Mouse (Mus musculus) skeletal muscle tissue, adult 2 months (tissue): Measurements from ENCODE around the gene Sox15.
A peak's percentile ranks its signal among the peaks of the same experiment; 100 is the strongest.

ENCODE experiments used
- DNase-seq: peaks from one replicate; pipeline ENCODE4 v3.0.0-alpha.2; 2012; ENCODE audit warnings: low read depth, low spot score

The Sox15 gene

DNA sequence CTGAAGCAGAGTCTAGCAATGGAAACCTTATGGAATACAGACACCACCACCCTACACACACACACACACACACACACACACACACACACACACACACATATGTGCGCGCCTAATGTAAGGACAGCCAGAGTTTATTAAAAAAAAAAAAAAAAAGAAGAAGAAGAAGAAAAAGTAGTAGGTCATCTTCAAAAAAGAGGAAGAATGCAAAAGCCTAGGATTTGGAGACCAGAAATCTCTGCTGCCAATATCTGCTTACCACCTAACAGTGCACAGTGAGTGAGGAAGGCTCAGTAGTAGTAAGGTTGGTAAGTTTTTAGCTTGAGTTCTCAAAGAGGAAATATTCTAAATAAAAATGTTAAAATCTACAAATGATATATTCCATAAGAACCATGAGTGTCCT lies 24.0 kb downstream of the Sox15 start:
- DNase-seq, result no peak

- DNase-seq, result no peak
Measured at GRCm38 (mm10) chr11:69680136-69680855, 25.2 kb downstream of the Sox15 start.

DNA sequence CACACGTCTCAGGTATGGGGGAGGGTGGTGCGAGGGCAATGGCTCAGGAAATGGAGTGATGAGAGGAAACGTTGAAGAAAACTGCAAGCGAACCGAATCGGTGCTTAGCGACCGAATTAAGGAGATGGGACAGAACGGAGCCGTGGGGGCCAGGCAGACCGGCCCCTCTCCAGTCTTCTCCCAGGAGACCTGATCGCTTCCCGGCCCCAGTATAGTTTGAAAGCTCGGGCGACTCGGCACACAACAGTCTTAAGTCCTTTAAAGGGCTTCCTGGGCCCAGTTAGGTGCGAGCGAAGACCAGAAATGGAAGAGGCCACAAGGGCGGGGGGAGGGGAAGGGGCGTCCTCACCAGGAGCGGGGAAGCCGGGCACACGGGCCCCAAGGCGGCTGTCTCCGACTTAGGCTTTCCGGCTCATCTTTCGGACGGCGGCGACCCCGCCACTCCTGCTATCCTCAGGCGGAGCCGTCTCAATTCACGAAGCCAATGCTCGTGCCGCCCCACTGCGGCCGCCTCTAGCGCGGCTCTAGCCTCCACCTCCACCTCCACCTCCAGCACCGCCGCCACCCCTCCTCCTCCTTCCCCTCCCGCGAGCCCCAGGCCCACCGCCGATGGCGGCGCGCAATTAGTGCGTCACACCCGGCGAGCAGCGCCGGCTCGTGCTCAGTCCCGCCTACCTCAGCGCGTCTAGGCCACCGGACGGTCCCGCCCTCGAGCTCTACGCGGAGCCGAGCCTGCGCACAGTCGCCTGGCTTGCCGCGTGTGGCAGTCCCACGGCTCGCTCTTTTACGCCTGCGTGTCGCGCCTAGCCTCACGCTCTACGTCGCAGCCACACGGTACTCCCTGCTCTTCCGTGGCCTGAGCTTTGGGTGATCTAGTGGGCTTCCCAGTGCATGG lies 26.4 kb downstream of the Sox15 start, which contains the start of gene Senp3:
Gene Senp3 (minus strand): TSS at position 771 of the 895 bp plus-strand sequence.
- DNase-seq, result peak; percentile 97

GRCm38 (mm10) chr11:69682209-69682839 lies 27.2 kb downstream of the Sox15 start:
- no peak for DNase-seq

DNA sequence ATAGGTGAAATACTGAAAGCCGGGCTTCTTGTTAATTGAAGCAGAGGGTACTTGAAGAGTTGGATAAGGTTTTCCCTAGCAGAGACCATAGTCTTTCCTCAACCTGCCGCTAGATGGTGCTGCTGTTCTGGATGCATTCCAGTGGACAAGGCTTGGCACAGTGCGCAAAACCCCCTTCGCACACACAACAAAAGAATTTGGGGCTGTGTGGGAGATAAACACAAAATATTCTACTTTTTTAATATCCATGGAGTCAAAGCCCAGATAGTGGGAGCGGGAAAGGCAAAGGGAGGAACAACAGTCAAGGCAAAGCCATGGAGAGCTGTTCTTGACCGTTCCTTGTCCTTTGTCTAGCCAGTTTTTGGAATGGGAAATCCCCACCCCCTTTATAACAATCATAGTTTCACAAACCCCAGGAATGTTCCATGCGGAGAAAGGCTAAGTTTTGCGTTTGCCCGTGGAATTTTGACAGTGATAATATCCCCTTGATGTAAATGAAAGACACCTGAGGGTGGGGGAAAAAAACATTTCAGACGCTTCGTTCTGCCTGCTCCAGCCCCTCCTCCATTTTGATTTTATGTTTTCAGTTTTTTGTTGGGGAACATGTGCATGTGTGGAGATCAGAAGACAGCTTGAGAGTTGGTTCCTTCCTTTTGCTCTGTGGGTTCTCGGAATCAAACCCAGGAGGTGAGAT lies 27.9 kb downstream of the Sox15 start:
- DNase-seq, result peak; percentile 88

DNA sequence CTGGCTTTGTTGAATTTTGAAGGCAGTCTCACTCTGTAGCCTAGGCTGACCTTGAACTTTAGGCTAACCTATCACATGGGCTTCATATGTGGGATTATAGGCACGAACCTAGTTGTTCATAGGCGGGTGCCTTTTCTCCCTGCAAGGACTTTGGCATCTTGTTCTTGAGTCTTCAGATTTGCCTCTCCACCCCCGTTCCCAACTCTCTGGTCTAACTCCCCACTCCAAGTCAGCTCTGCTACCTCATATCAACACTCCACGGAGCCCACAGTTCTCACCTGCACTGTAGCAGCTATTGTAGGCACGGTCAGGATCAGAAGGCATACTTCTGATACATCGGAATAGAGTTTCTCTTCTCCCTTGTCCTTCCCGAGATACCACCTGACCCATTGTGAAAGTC lies 28.5 kb downstream of the Sox15 start:
- DNase-seq, result no peak

GRCm38 (mm10) chr11:69684128-69684745 lies 29.1 kb downstream of the Sox15 start:
- no peak for DNase-seq

DNA sequence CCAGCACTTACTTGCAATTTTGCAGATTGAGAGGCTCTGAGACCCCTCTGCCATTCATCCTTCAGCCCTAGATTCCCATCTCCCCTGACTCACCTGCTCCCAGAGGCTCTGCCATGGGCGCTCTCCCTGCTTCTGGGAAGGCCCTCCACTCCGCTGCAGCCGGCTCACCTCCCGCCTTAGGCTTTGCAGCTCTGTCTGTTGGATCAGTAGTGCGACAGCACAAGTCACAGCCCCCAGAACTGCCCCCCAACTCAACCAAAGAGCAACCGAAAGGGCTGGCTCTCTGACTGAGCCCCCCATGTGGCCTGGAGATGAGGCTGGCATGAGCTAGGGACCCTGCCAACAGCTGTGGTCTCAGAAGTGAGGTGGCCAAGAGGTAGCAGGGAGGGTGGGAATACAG lies 29.8 kb downstream of the Sox15 start:
- DNase-seq, result no peak

DNA sequence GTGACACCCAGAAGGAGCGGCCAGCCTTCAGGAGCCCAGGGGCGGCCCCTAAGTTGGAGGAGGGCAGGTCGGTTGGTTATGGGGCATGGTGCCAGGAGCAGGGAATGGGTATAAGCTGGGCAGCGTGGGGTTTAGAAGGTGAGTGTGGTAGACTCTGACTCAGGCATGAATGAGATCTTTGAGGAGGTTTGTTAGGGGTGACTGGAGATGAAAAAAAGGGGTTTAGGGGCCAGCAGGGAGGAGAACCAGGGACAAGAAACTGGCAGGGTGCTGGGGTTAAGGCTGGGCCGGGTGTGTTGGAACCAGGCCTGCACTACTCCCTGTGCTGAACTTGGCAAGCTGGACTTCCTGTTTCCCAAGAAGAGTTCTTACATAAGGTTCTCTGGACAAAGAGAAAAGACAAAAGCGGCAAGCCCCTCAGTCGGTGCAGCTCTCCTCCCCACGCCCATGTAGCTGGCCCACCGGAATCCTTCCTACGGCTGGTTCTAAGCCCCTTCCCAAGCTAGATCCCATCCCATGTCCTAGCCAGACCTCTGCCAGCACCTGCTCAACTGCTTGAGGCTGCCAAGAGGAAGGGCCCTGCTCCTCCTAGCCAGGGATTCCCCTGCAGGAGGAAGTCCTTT lies 30.5 kb downstream of the Sox15 start, which contains the start of gene Tnfsf13:
Gene Tnfsf13 (minus strand): TSS at position 259 of the 623 bp plus-strand sequence.
- DNase-seq, result peak; percentile 92

- DNase-seq, result peak; percentile 82
Measured at GRCm38 (mm10) chr11:69686377-69686776, 31.3 kb downstream of the Sox15 start.

DNA sequence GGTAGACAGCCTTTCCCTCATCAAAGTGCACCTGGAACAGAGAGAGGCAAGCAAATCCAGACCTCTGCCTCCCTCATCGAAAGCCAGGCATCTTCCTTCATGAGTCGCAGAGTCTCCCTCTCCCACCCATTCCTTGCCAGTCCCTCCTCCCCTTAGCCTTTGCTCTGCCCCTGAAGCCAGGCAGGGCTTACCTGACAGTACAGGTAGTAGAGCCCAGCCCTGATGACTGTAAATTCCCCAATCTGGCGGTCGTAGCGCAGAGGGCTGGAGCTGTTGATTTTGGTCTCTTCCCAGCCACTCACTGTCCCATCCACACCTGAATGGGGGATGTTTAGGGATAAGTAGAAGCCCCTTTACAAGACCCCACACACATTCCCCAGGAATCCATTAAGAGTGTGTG lies 31.9 kb downstream of the Sox15 start:
- DNase-seq, result no peak

DNA sequence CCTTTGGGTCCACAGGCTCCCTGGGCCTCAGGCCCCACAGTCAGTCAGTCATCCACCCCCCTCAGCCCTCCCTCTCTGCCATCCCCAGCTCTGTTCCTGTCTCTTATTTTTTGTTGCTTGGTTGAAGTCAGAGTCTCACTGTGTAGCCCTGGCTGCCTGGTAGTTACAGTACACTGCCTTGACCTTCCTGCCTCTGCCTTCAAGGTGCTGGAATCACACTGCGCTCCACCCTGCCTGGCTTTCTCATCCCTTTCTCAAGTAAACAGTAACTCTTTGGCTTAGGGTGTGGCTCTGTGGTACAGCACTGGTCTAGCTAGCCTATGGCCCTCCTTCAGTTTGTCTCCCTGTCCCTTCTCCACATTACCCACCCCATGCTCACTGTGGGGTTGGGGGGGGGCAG lies 34.8 kb downstream of the Sox15 start:
- DNase-seq, result no peak

DNA sequence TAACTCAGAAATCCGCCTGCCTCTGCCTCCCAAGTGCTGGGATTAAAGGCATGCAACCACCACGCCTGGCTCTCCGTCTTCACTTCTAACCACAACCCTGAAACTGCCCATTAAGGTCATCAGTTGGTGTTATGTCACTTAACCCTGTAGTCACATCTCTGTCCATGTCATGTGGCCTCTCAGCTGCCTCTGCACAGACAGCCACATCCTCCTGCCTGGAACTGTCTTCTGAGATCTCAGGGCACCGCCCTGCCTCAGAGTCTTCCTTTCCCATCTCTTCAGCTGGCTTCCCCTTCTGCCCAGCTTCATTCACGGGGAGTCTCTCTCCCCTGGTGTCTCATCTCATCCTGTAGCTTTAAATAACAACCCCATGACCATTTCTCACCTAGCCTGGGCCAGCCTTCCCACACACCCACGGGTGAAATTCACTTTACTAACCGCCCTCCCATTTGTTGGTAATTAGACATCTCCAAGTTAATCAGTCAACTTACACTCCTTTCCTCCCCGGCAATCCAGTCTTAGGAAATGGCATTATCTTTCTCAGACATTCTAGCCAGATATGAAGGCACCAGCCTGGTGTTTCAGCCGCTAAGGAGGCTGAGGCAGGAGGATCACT lies 37.2 kb downstream of the Sox15 start:
- DNase-seq, result no peak

- DNase-seq, result no peak
Measured at GRCm38 (mm10) chr11:69692863-69693262, 37.7 kb downstream of the Sox15 start.

DNA sequence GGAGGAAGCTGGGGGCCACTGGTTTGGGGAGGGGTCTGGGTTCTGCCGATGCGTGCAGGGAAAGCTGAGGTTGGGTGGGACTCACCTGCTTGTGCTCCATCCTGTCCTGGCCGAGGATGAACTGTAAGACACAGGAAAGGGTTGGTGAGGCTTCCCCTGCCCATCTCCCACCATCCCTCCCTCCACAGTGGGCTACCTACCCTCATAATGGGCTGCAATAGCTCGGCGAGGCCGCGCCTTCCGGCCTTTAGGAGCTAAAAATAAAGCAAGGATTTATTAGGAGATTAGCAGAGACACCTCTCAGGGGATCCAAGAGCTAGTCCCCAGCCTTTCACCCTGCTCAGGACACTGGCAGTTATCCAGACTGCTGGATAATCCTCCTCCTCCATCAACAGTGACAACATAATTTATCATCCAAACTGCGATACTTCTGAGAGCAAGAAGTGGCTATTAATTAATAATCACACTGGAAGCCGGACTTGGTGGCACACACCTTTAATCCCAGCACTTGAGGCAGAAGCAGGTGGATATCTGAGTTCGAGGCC lies 38.4 kb downstream of the Sox15 start:
- DNase-seq, result no peak

DNA sequence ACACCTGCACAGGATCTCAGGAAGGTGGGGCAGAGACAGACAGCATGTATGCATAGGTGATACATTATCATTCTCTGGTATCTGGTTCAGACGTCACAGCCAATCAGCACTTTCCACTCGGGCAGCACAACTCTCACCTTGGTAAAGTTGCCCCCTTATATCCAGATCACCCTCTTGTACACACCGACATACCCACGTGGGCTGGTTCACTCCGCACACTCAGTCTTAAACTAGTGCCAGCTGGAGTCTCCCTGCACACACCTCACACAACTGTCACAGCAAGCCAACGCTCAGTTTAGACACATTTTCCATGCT lies 39.9 kb downstream of the Sox15 start:
- no peak for DNase-seq

DNA sequence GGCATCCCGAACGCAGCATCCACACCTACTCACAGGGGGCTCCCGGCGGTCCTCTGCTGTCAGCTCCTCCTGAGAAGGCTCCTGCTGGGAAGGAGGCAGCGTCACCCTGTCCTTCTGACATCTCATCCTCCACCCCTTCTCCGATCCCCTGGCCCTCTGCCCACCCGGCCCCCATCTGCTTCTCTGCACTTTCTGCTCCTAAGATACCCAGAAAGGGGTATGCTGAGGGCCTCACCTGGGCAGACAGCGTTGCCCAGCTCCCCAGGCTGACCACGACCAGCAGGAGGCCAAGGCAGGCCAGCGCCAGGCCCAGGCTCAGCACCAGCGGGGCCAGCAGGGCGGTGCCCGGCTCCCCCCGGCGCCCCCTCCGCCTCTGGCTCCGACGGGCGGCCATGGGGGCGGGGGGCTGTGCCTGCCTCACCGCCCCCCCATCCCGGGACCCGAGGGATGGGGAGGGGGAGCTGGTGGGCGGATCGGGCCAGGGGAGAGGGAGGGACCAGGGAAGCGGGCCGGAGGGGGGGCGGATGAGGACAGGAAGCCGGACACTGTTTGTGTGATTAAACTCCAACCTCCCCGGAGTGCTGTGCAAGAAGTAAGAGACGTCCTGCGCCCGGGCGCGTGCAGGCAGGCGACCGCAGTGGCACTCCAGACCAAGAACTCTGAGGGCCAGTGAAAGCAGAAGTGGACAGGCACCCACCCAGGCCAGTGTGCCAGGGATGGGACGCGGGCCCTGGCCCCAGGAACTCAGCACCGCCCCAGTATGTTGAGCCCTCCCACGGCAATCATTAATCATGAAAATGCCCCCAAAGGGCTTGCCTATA lies 40.5 kb downstream of the Sox15 start, which contains the start of the genes Tnfsf12 and Tnfsfm13:
Gene Tnfsf12 (minus strand): TSS at position 489 of the 821 bp plus-strand sequence.
Gene Tnfsfm13 (minus strand): TSS at position 738 of the 821 bp plus-strand sequence.
- peak; percentile 69 for DNase-seq

DNA sequence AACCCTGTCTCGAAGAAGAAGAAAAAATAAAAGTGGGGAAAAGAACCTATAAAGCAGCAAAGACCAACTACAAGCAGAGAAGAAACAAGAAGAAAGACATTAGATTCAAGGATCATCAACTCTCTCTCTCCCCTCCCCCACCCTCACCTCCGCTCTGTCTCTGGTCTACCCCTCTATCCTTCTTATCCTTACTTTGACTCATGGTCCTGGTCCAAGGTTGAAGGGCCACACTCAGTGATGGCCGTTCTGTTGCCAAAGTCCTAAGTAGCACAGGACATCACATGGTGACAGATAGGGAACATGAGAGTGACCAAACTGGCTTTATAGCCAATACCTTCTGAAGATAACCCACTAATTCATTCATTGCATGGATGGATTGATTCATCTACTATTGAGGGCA lies 42.3 kb downstream of the Sox15 start:
- DNase-seq, result no peak

GRCm38 (mm10) chr11:69698574-69698973 lies 43.5 kb downstream of the Sox15 start:
- DNase-seq, result no peak
